Mouse (Mus musculus) cerebellum, adult 2 months (tissue): Measurements from ENCODE around the gene Lca5l.

ENCODE experiments used
- CTCF ChIP-seq: fragments of 200-500 bp; IDR thresholded peaks from 2 replicates; pipeline ENCODE4 v1.5.1; 2011; ENCODE audit warnings: low read depth, mild to moderate bottlenecking, control low read depth, low read length, moderate library complexity, borderline replicate concordance; ENCODE audit not compliant: insufficient read depth
- POLR2A ChIP-seq: fragments of 200-500 bp; IDR thresholded peaks from 2 replicates; pipeline ENCODE4 v1.6.1; 2011; ENCODE audit warnings: low read length, control low read depth, borderline replicate concordance; ENCODE audit not compliant: insufficient read depth

- TF ChIP-seq POLR2A = no peak
- no peak for TF ChIP-seq CTCF
Observed at GRCm38 (mm10) chr16:96199913-96200701, 8.0 kb upstream of the Lca5l start, which contains the start of gene Sh3bgr.
